Mouse (Mus musculus): ENCODE measurements around the gene Kcnk7. TPM values are rescaled to one million over a fixed set of nuclear protein-coding genes. Genes with fewer than 3 reads are reported as not detected.

The Kcnk7 gene
- not detected in 2 replicates for polyA plus RNA-seq (2011; ENCODE audit: insufficient read length, low read depth, missing spikeins)

- Histone ChIP-seq H3K4me3 (ENCODE audit: insufficient read depth, low read length) (no peak within 1 kb of the TSS), H3K4me1 (ENCODE audit: control insufficient read depth, insufficient read depth, low read length) (peaks cover 3% of the 10 kb centered on the region; the same call in 1 of the 2 replicates), H3K27ac (ENCODE audit: insufficient read depth, low read length) (peak within 1 kb of the TSS; percentile 62)
- TF ChIP-seq CTCF (IDR thresholded peaks at IDR 0.05; ENCODE audit: borderline replicate concordance, insufficient read depth, low read length) (no peak), POLR2A (IDR thresholded peaks at IDR 0.05; ENCODE audit: low read depth, low read length) (0 out of 2 replicates have a peak, but pooled peaks have one; percentile 33)
These were observed at the start of gene Kcnk7 for GRCm38 (mm10) chr19:5704163-5704800. Gene Kcnk7 (plus strand): TSS chr19:5704367.

- H3K27ac ChIP-seq (ENCODE audit: insufficient read depth, low read length), result no peak overlapping the region
- peaks cover 7% of the 10 kb centered on the region; the same call in 1 of the 2 replicates for H3K4me1 ChIP-seq (ENCODE audit: control insufficient read depth, insufficient read depth, low read length)
- TF ChIP-seq POLR2A (IDR thresholded peaks at IDR 0.05; ENCODE audit: low read depth, low read length) (no peak), CTCF (IDR thresholded peaks at IDR 0.05; ENCODE audit: borderline replicate concordance, insufficient read depth, low read length) (no peak)
- no peak overlapping the region for H3K4me3 ChIP-seq (ENCODE audit: insufficient read depth, low read length)
These were observed 49.4 kb upstream of the Kcnk7 start for GRCm38 (mm10) chr19:5654720-5655298.

- H3K27ac ChIP-seq (ENCODE audit: insufficient read depth, low read length), result no peak overlapping the region
These were observed 43.0 kb upstream of the Kcnk7 start for GRCm38 (mm10) chr19:5660942-5661751.

GRCm38 (mm10) chr19:5662310-5662709 lies 41.9 kb upstream of the Kcnk7 start:
- TF ChIP-seq POLR2A (IDR thresholded peaks at IDR 0.05; ENCODE audit: low read depth, low read length), result no peak
- no peak for TF ChIP-seq CTCF (IDR thresholded peaks at IDR 0.05; ENCODE audit: borderline replicate concordance, insufficient read depth, low read length)
- Histone ChIP-seq H3K4me3 (ENCODE audit: insufficient read depth, low read length) (peak overlapping the region; percentile 64), H3K4me1 (ENCODE audit: control insufficient read depth, insufficient read depth, low read length) (peaks cover 11% of the 10 kb centered on the region; the same call in 1 of the 2 replicates), H3K27ac (ENCODE audit: insufficient read depth, low read length) (peak overlapping the region; percentile 71)

More at GRCm38 (mm10) chr19:5660942-5661751, 43.0 kb upstream of the Kcnk7 start:
- peaks cover 11% of the 10 kb centered on the region; the same call in 1 of the 2 replicates for H3K4me1 ChIP-seq (ENCODE audit: control insufficient read depth, insufficient read depth, low read length)
- TF ChIP-seq CTCF (IDR thresholded peaks at IDR 0.05; ENCODE audit: borderline replicate concordance, insufficient read depth, low read length) (no peak), POLR2A (IDR thresholded peaks at IDR 0.05; ENCODE audit: low read depth, low read length) (no peak)
- H3K4me3 ChIP-seq (ENCODE audit: insufficient read depth, low read length), result no peak overlapping the region

- Histone ChIP-seq H3K4me1 (ENCODE audit: control insufficient read depth, insufficient read depth, low read length) (peaks cover 11% of the 10 kb centered on the region; the same call in 1 of the 2 replicates), H3K27ac (ENCODE audit: insufficient read depth, low read length) (peak within 1 kb of the TSS; percentile 71)
- TF ChIP-seq CTCF (IDR thresholded peaks at IDR 0.05; ENCODE audit: borderline replicate concordance, insufficient read depth, low read length), result no peak
- peak; percentile 98 for TF ChIP-seq POLR2A (IDR thresholded peaks at IDR 0.05; ENCODE audit: low read depth, low read length)
These were observed 40.9 kb upstream of the Kcnk7 start, which contains the start of gene Sipa1 for GRCm38 (mm10) chr19:5662981-5663913. Gene Sipa1 (minus strand): TSS chr19:5663707.

GRCm38 (mm10) chr19:5664669-5665257 lies 39.4 kb upstream of the Kcnk7 start:
- Histone ChIP-seq H3K4me1 (ENCODE audit: control insufficient read depth, insufficient read depth, low read length) (peaks cover 11% of the 10 kb centered on the region; the same call in 1 of the 2 replicates), H3K27ac (ENCODE audit: insufficient read depth, low read length) (no peak overlapping the region), H3K4me3 (ENCODE audit: insufficient read depth, low read length) (no peak overlapping the region)
- TF ChIP-seq POLR2A (IDR thresholded peaks at IDR 0.05; ENCODE audit: low read depth, low read length), result no peak
- TF ChIP-seq CTCF (IDR thresholded peaks at IDR 0.05; ENCODE audit: borderline replicate concordance, insufficient read depth, low read length), result no peak

More at GRCm38 (mm10) chr19:5662981-5663913, 40.9 kb upstream of the Kcnk7 start, which contains the start of gene Sipa1:
- H3K4me3 ChIP-seq (ENCODE audit: insufficient read depth, low read length), result peak within 1 kb of the TSS; percentile 64

GRCm38 (mm10) chr19:5665465-5665864 lies 38.7 kb upstream of the Kcnk7 start:
- Histone ChIP-seq H3K4me1 (ENCODE audit: control insufficient read depth, insufficient read depth, low read length) (peaks cover 11% of the 10 kb centered on the region; the same call in 1 of the 2 replicates), H3K4me3 (ENCODE audit: insufficient read depth, low read length) (no peak overlapping the region), H3K27ac (ENCODE audit: insufficient read depth, low read length) (no peak overlapping the region)
- TF ChIP-seq CTCF (IDR thresholded peaks at IDR 0.05; ENCODE audit: borderline replicate concordance, insufficient read depth, low read length), result no peak
- no peak for TF ChIP-seq POLR2A (IDR thresholded peaks at IDR 0.05; ENCODE audit: low read depth, low read length)

- H3K4me1 ChIP-seq (ENCODE audit: control insufficient read depth, insufficient read depth, low read length), result peaks cover 9% of the 10 kb centered on the region; the same call in 1 of the 2 replicates
- H3K27ac ChIP-seq (ENCODE audit: insufficient read depth, low read length), result no peak overlapping the region
- no peak overlapping the region for H3K4me3 ChIP-seq (ENCODE audit: insufficient read depth, low read length)
- TF ChIP-seq POLR2A (IDR thresholded peaks at IDR 0.05; ENCODE audit: low read depth, low read length), result no peak
- TF ChIP-seq CTCF (IDR thresholded peaks at IDR 0.05; ENCODE audit: borderline replicate concordance, insufficient read depth, low read length), result no peak
These were observed 37.8 kb upstream of the Kcnk7 start for GRCm38 (mm10) chr19:5666386-5666785.

Data from embryonic fibroblast, embryonic 13.5 days (primary cell).